Mouse (Mus musculus) forebrain, embryonic 14.5 days (tissue): ENCODE results near the gene Pex16. TPM values are rescaled to one million over a fixed set of nuclear protein-coding genes. Genes with fewer than 3 reads are reported as not detected.

Source experiments
- ATAC-seq: fragments of 200-750 bp; cut with Nextera tagmentation; 2 replicates; pipeline ENCODE4 v1.8.0; 2017; ENCODE audit warnings: mild to moderate bottlenecking, moderate library complexity
- DNase-seq: peaks from one replicate; pipeline ENCODE4 v3.0.0-alpha.2; 2015; ENCODE audit warnings: low spot score
- H3K27ac ChIP-seq: fragments of 300-500 bp; sonication (generic); 2 replicates; pipeline ENCODE4 v1.5.1; 2014; ENCODE audit warnings: low read depth, mild to moderate bottlenecking, control low read depth, low read length, moderate library complexity
- H3K27me3 ChIP-seq: fragments of 300-500 bp; sonication (generic); replicated peaks from 2 replicates; pipeline ENCODE4 v1.6.1; 2014; ENCODE audit warnings: low read length, control low read depth, mixed read lengths; ENCODE audit not compliant: control insufficient read depth, insufficient read depth
- H3K36me3 ChIP-seq: fragments of 300-500 bp; sonication (generic); 2 replicates; pipeline ENCODE4 v1.6.1; 2014; ENCODE audit warnings: low read length, control low read depth; ENCODE audit not compliant: control insufficient read depth, insufficient read depth
- H3K4me1 ChIP-seq: fragments of 300-500 bp; sonication (generic); 2 replicates; pipeline ENCODE4 v1.6.1; 2014; ENCODE audit warnings: antibody characterized with exemption, low read length, control low read depth; ENCODE audit not compliant: control insufficient read depth, insufficient read depth
- H3K4me2 ChIP-seq: fragments of 300-500 bp; sonication (generic); 2 replicates; pipeline ENCODE4 v1.6.1; 2014; ENCODE audit warnings: mild to moderate bottlenecking, control low read depth, low read length
- H3K4me3 ChIP-seq: fragments of 300-500 bp; sonication (generic); 2 replicates; pipeline ENCODE4 v1.5.1; 2014; ENCODE audit warnings: low read depth, low read length, control low read depth
- H3K9ac ChIP-seq: fragments of 300-500 bp; sonication (generic); 2 replicates; pipeline ENCODE4 v1.6.1; 2014; ENCODE audit warnings: mild to moderate bottlenecking, low read length, control low read depth, moderate library complexity
- H3K9me3 ChIP-seq: fragments of 300-500 bp; sonication (generic); replicated peaks from 2 replicates; pipeline ENCODE4 v1.6.1; 2016; ENCODE audit warnings: low read length, control low read depth, mixed read lengths; ENCODE audit not compliant: control insufficient read depth
- WGBS: fragments of 180-500 bp; shearing (Covaris S2); extraction: QIAGEN DNeasy Blood & Tissue Kit; methylation state at CpG from one replicate; pipeline ENCODE4 v1.1.7; 2014; 5-methylcytosine and 5-hydroxymethylcytosine counted together
- polyA plus RNA-seq: library from polyadenylated mRNA; unstranded; fragments of >200 nt; fragmentation: Nextera tagmentation; extraction: Ambion mirVana; gene quantifications from 2 replicates; pipeline ENCODE4 v1.2.1, GENCODE M21; 2014

Pex16 gene
- polyA plus RNA-seq, 1 experiment from 2014 or later: 37.1 TPM

DNA sequence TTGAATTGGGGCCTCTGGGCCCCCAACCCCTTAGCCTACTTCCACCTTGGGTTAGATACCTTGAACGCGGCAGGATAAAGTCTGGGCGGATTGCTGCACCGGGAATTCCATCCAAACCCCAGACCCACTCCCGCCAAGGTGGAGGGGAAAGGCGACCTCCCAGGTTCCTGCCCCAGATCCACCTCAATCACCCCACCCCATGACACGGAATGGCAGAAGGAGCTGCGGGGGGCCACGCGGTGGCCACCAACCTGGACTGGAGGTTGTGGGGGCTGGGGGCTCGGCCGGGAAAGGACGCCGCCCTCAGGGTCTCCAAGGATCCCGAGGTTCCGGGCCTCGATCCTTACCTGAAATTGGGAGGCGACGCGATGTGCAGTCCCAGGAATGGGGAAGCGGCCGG lies 26.2 kb downstream of the Pex16 start:
- Histone ChIP-seq H3K9me3 (no peaks in the 10 kb centered on the region), H3K4me1 (peaks cover 8% of the 10 kb centered on the region; the same call in 1 of the 2 replicates), H3K4me2 (peak overlapping the region; percentile 69), H3K27me3 (no peaks in the 10 kb centered on the region), H3K27ac (peak overlapping the region; percentile 58), H3K36me3 (peaks cover 23% of the 10 kb centered on the region), H3K4me3 (peak overlapping the region; percentile 73), H3K9ac (peak overlapping the region; percentile 91)
- DNase-seq (no peak), ATAC-seq (0 out of 2 replicates have a peak, but pooled peaks have one; percentile 5)
- WGBS: 2% methylated on average over 20 of the region's 22 CpGs

DNA sequence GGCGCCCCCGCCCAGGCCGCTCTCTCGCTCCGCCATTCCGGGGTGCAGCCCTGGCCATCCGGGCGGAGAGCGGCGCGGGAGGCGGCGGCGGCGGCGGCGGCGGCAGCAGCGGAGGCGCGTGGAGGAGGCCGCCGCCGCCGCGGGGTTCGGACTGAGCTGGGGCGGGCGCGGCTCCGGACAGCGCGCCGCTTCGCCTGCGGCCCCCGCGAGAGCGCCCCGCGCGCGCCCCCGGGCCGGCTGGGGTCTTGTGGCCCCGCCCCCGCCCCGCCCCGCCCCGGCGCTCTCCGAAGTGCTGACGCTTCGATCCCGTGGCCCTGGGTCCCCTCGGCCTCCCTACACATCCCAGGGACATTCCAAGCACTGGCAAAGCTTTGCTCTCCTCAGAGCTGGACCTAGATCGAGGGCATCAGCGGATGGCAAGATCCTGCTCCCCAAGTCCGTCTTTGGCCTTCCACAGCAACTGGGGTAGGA lies 26.6 kb downstream of the Pex16 start, which contains the start of gene Mapk8ip1:
Gene Mapk8ip1 (minus strand): TSS at position 173 of the 471 bp plus-strand sequence.
- Histone ChIP-seq H3K36me3 (peaks cover 28% of the 10 kb centered on the region), H3K4me3 (peak within 1 kb of the TSS; percentile 73), H3K27me3 (no peaks in the 10 kb centered on the region), H3K9ac (peak within 1 kb of the TSS; percentile 91), H3K4me1 (peaks cover 8% of the 10 kb centered on the region; the same call in 1 of the 2 replicates), H3K4me2 (peak within 1 kb of the TSS; percentile 69), H3K27ac (peak within 1 kb of the TSS; percentile 58), H3K9me3 (no peaks in the 10 kb centered on the region)
- WGBS: 3% methylated on average over 33 of the region's 59 CpGs
- DNase-seq: peak; percentile 58
- ATAC-seq: peak; percentile 72

- Histone ChIP-seq H3K9me3 (no peaks in the 10 kb centered on the region), H3K4me1 (peaks cover 6% of the 10 kb centered on the region; the same call in 1 of the 2 replicates), H3K9ac (no peak overlapping the region), H3K4me3 (no peak overlapping the region), H3K36me3 (peaks cover 42% of the 10 kb centered on the region), H3K27me3 (no peaks in the 10 kb centered on the region), H3K27ac (no peak overlapping the region; the same call in 1 of the 2 replicates), H3K4me2 (no peak overlapping the region)
- ATAC-seq (no peak), DNase-seq (no peak)
- WGBS: 76% methylated on average over 4 of the region's 4 CpGs
Observed at GRCm38 (mm10) chr2:92402591-92403326, 28.3 kb downstream of the Pex16 start.

DNA sequence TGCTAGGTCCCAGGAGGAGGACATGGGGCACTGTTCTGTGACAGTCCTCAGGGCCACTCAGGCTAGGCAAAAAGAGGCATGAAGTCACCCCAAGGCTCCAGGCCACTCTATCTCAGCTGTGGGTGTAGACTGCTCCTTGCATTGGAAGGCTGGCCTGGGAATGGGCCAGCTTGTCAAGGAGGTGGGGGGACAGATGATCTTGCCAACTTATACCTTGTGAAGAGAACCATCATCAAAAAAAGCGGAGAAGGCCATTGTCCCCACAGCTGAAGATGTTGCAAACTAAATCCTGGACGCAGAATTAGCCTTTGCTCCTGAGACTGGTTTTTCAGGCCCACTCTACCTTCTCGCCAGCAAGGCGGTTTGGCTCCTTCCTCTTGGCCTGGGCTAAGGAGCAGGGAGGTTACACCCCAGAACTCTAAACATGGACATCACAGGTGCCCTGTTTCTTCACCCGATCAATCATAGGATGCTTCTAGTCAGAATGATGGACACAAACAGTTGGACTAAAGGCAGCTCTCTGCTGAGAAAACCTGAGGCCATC lies 29.4 kb downstream of the Pex16 start:
- Histone ChIP-seq H3K4me1 (no peaks in the 10 kb centered on the region), H3K4me3 (no peak overlapping the region), H3K9ac (no peak overlapping the region), H3K4me2 (no peak overlapping the region), H3K36me3 (peaks cover 51% of the 10 kb centered on the region), H3K27ac (no peak overlapping the region), H3K9me3 (no peaks in the 10 kb centered on the region), H3K27me3 (no peaks in the 10 kb centered on the region)
- no peak for ATAC-seq
- DNase-seq: no peak
- 98% methylated on average over 5 of the region's 5 CpGs for WGBS

DNA sequence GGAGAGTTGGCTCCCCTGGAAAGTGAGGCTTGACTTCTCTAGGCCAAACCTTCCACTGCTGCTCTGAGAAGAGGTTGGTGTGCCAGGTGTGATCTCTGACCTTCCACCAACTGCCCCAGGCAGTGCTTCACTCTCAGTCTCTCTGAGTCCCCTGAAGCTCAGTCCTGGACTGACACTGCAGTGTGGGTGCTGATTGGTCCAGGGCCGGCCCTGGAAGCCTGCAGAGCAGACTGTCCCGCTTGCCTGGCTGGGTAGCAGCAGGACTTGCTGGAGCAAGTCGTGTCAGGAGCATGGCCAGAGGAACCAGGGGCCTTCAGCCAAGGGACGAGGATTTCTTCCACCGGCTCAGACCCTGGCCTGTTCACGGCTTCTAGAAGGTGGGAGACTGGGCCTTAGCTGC lies 30.3 kb downstream of the Pex16 start:
- no peak overlapping the region for H3K27ac ChIP-seq

GRCm38 (mm10) chr2:92405687-92406086 lies 31.2 kb downstream of the Pex16 start:
- Histone ChIP-seq H3K4me2 (no peak overlapping the region), H3K27me3 (no peaks in the 10 kb centered on the region), H3K4me3 (no peak overlapping the region), H3K27ac (no peak overlapping the region), H3K9ac (no peak overlapping the region), H3K4me1 (no peaks in the 10 kb centered on the region), H3K9me3 (no peaks in the 10 kb centered on the region), H3K36me3 (peaks cover 69% of the 10 kb centered on the region)
- ATAC-seq (no peak), DNase-seq (no peak)
- 89% methylated on average over 7 of the region's 7 CpGs for WGBS

More for the DNA sequence above, 30.3 kb downstream of the Pex16 start:
- no peaks in the 10 kb centered on the region for H3K4me1 ChIP-seq
- H3K27me3 ChIP-seq: no peaks in the 10 kb centered on the region
- no peak overlapping the region for H3K9ac ChIP-seq
- ATAC-seq (no peak), DNase-seq (no peak)
- 89% methylated on average over 6 of the region's 6 CpGs for WGBS
- H3K9me3 ChIP-seq: no peaks in the 10 kb centered on the region
- no peak overlapping the region for H3K4me3 ChIP-seq
- no peak overlapping the region for H3K4me2 ChIP-seq
- H3K36me3 ChIP-seq: peaks cover 60% of the 10 kb centered on the region

GRCm38 (mm10) chr2:92408309-92409045 lies 34.0 kb downstream of the Pex16 start:
- Histone ChIP-seq H3K27me3 (no peaks in the 10 kb centered on the region), H3K36me3 (peaks cover 94% of the 10 kb centered on the region), H3K4me3 (no peak overlapping the region), H3K9me3 (no peaks in the 10 kb centered on the region), H3K9ac (no peak overlapping the region), H3K4me2 (no peak overlapping the region), H3K27ac (no peak overlapping the region), H3K4me1 (no peaks in the 10 kb centered on the region)
- 93% methylated on average over 18 of the region's 18 CpGs for WGBS
- ATAC-seq: no peak
- DNase-seq: no peak

- no peaks in the 10 kb centered on the region for H3K4me1 ChIP-seq
- H3K27me3 ChIP-seq: no peaks in the 10 kb centered on the region
- H3K9ac ChIP-seq: no peak overlapping the region
- H3K9me3 ChIP-seq: no peaks in the 10 kb centered on the region
- H3K4me3 ChIP-seq: no peak overlapping the region
- ATAC-seq (no peak), DNase-seq (no peak)
- H3K4me2 ChIP-seq: no peak overlapping the region
- peaks cover 96% of the 10 kb centered on the region for H3K36me3 ChIP-seq
- 91% methylated on average over 10 of the region's 10 CpGs for WGBS
- no peak overlapping the region for H3K27ac ChIP-seq
Observed at GRCm38 (mm10) chr2:92411705-92412104, 37.2 kb downstream of the Pex16 start.
